Mouse (Mus musculus): ENCODE data around the gene Txk.

Txk gene

GRCm38 (mm10) chr5:72689556-72689955 lies 63.0 kb downstream of the Txk start:
- no peak for DNase-seq

GRCm38 (mm10) chr5:72681451-72681850 lies 71.1 kb downstream of the Txk start:
- DNase-seq, result peak; percentile 14

- DNase-seq, result no peak
Observed at GRCm38 (mm10) chr5:72674994-72675542, 77.5 kb downstream of the Txk start.

GRCm38 (mm10) chr5:72671017-72671699 lies 81.4 kb downstream of the Txk start:
- no peak for DNase-seq

- no peak for DNase-seq
Observed at GRCm38 (mm10) chr5:72668351-72668750, 84.2 kb downstream of the Txk start.

GRCm38 (mm10) chr5:72666428-72666827 lies 86.1 kb downstream of the Txk start:
- DNase-seq, result no peak

GRCm38 (mm10) chr5:72665281-72665680 lies 87.3 kb downstream of the Txk start:
- peak; percentile 49 for DNase-seq

GRCm38 (mm10) chr5:72664854-72665253 lies 87.7 kb downstream of the Txk start:
- DNase-seq, result no peak

- no peak for DNase-seq
Observed at GRCm38 (mm10) chr5:72664126-72664525, 88.5 kb downstream of the Txk start.

GRCm38 (mm10) chr5:72661051-72661781 lies 91.4 kb downstream of the Txk start:
- no peak for DNase-seq

GRCm38 (mm10) chr5:72658375-72658774 lies 94.2 kb downstream of the Txk start:
- DNase-seq, result no peak

- no peak for DNase-seq
Observed at GRCm38 (mm10) chr5:72656270-72656791, 96.2 kb downstream of the Txk start.

- DNase-seq, result no peak
Observed at GRCm38 (mm10) chr5:72653068-72653674, 99.4 kb downstream of the Txk start.

- no peak for DNase-seq
Observed at GRCm38 (mm10) chr5:72648987-72649735, 103.4 kb downstream of the Txk start.

- DNase-seq, result no peak
Observed at GRCm38 (mm10) chr5:72647958-72648595, 104.5 kb downstream of the Txk start.

GRCm38 (mm10) chr5:72647418-72647907 lies 105.1 kb downstream of the Txk start, which contains the start of gene Nipal1:
Gene Nipal1, plus strand, starts transcription at chr5:72647795.
- peak; percentile 67 for DNase-seq

GRCm38 (mm10) chr5:72646996-72647395 lies 105.6 kb downstream of the Txk start:
- DNase-seq, result no peak

- no peak for DNase-seq
Observed at GRCm38 (mm10) chr5:72646131-72646530, 106.4 kb downstream of the Txk start.
